Mouse (Mus musculus): ENCODE results near the gene Sema3f. TPM values are rescaled to one million over a fixed set of nuclear protein-coding genes. Genes with fewer than 3 reads are reported as not detected.

Sema3f gene
- polyA plus RNA-seq, 1 experiment from 2014 or later, result 6.2 TPM

DNA sequence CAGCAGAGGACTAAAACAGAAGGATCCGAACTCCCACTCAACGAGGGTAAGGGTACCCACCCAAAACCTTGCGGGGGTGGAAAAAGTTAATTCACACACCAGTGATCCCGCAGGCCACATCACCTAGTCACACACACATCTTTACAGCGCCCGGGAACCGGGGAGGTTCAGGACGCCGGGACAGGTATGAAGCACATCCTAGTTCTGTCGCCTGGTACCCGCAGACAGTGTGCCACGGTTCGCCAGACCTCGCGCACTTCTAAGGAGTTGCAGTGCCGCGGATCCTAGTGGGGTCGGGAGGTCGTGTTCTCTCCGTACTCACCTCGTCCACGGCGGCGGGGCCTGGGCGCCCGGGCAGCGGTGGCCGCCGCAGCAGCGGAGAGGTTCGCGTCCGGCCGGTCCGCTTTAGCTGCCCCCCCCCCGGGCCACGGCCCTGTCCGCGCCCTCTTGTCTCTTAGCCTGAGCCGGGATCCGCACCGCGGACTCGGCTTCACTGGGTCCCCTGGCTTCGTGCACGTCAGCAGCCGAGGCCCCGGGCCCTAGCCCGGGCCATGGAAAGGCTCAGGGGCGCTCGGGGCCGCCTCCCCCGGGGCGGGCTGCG lies 1.1 kb downstream of the Sema3f start:
- WGBS, result under 1% methylated on average over 51 of the region's 55 CpGs
- ATAC-seq (ENCODE audit: insufficient number of reproducible peaks, insufficient read depth, low FRiP score, low read depth), result no peak; the same call in 1 of the 2 replicates

DNA sequence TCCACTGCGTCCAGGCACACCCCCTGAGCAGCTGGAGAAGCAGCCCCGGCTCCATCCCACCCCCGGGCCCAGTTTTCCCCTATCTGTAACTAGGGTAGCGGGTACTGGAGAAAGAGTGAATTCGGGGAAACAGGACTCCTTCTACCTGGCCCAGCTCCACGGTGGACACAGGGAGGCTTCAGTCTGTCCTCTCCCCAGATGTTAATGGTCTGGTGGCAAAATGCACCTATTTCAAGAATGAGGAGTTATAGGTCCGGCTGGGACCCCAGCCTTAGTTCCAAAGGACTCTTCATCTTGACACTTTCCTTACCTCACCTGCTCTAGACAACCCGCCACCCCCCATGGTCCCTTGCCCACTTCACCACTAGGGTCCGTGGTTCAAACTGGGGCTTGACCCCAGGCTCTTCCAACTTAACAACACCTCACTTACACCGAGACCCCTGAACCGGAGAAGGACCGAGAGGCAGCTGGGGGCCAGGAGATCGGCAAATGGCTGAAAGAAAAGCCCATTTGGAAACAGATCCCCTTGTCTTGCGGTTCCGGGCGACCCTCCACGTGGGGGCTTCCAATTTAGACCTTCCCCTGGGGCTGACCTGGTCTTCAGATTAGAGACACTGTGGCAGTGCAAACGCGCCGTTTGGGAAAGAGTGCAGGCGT lies 1.7 kb downstream of the Sema3f start:
- peak overlapping the region; percentile 79 for H3K9ac ChIP-seq (ENCODE audit: low read length)
- peaks cover 45% of the 10 kb centered on the region for H3K27me3 ChIP-seq (ENCODE audit: control insufficient read depth, insufficient read depth, low read length)
- H3K9me3 ChIP-seq (ENCODE audit: control insufficient read depth, low read length), result no peaks in the 10 kb centered on the region
- peak overlapping the region; percentile 48 to 64 for H3K4me3 ChIP-seq (ENCODE audit: control insufficient read depth in 1 of 2, insufficient read depth in 1 of 2, low read depth in 1 of 2, low read length in 2 of 2)
- H3K4me2 ChIP-seq (ENCODE audit: low read length), result peak overlapping the region; percentile 98
- ATAC-seq (ENCODE audit: insufficient number of reproducible peaks, insufficient read depth, low FRiP score, low read depth), result no peak
- H3K27ac ChIP-seq (replicated peaks in 1 of 2; ENCODE audit: control insufficient read depth in 1 of 2, insufficient read depth in 1 of 2, low read depth in 2 of 2, low read length in 2 of 2), result no peak overlapping the region
- H3K4me1 ChIP-seq (ENCODE audit: control insufficient read depth in 2 of 2, insufficient read depth in 2 of 2, low read length in 2 of 2), result peaks cover 25 to 37% of the 10 kb centered on the region in 2 experiments
- 4% methylated on average over 21 of the region's 21 CpGs for WGBS
- H3K36me3 ChIP-seq (ENCODE audit: control insufficient read depth, insufficient read depth, low read length), result no peaks in the 10 kb centered on the region; the same call in 1 of the 2 replicates

More for the DNA sequence above, 1.1 kb downstream of the Sema3f start:
- H3K9ac ChIP-seq (ENCODE audit: low read length), result peak overlapping the region; percentile 79
- peak overlapping the region in 1 of 2 experiments; percentile 53; a peak in 1 of 4 replicates for H3K27ac ChIP-seq (replicated peaks in 1 of 2; ENCODE audit: control insufficient read depth in 1 of 2, insufficient read depth in 1 of 2, low read depth in 2 of 2, low read length in 2 of 2)
- H3K4me2 ChIP-seq (ENCODE audit: low read length), result peak overlapping the region; percentile 98
- peaks cover 28 to 43% of the 10 kb centered on the region in 2 experiments for H3K4me1 ChIP-seq (ENCODE audit: control insufficient read depth in 2 of 2, insufficient read depth in 2 of 2, low read length in 2 of 2)
- H3K4me3 ChIP-seq (ENCODE audit: control insufficient read depth in 1 of 2, insufficient read depth in 1 of 2, low read depth in 1 of 2, low read length in 2 of 2), result peak overlapping the region; percentile 48 to 64
- no peaks in the 10 kb centered on the region for H3K9me3 ChIP-seq (ENCODE audit: control insufficient read depth, low read length)
- H3K36me3 ChIP-seq (ENCODE audit: control insufficient read depth, insufficient read depth, low read length), result no peaks in the 10 kb centered on the region
- peaks cover 45% of the 10 kb centered on the region for H3K27me3 ChIP-seq (ENCODE audit: control insufficient read depth, insufficient read depth, low read length)

DNA sequence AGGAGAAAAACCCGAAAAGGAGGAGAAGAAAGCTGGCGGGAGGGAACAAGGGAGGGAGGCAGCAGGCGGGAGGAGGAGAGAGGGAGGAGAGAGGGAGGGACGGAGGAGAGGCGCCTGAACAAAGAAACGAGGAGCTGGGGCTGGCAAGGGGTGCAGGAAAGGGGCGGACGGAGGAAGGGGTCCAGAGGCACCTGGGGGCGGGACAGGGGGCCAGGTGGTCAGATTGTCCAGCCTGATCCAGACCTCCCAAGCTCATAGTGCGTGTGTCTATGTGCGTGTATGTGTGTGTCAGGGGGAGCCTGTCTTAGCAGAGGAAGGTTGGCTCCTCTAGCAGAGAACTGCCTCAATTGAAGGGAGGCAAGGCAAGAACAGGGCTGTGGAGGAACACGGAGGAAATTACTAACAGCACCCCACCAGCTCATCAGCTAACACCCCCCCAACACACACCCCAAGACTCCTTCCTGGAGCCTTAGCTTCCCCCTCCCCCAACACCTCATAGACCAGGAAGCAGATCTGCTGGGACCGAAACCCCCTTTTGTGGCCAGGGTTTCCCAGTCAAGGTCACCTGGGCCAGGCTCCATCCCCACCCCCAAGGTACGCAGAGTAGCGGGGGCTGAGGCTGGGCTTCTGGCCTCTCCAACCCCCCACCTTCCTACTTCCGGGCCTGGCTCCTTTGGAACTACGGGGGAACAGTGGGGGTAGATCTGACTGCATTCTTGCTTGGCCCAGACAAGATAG lies 2.4 kb downstream of the Sema3f start:
- no peak overlapping the region for H3K27ac ChIP-seq (replicated peaks in 1 of 2; ENCODE audit: control insufficient read depth in 1 of 2, insufficient read depth in 1 of 2, low read depth in 2 of 2, low read length in 2 of 2)
- H3K9ac ChIP-seq (ENCODE audit: low read length), result peak overlapping the region; percentile 79
- peaks cover 26 to 37% of the 10 kb centered on the region in 2 experiments for H3K4me1 ChIP-seq (ENCODE audit: control insufficient read depth in 2 of 2, insufficient read depth in 2 of 2, low read length in 2 of 2)
- peak overlapping the region; percentile 98 for H3K4me2 ChIP-seq (ENCODE audit: low read length)
- H3K9me3 ChIP-seq (ENCODE audit: control insufficient read depth, low read length), result no peaks in the 10 kb centered on the region
- 2% methylated on average over 17 of the region's 17 CpGs for WGBS
- ATAC-seq (ENCODE audit: insufficient number of reproducible peaks, insufficient read depth, low FRiP score, low read depth), result no peak
- H3K36me3 ChIP-seq (ENCODE audit: control insufficient read depth, insufficient read depth, low read length), result no peaks in the 10 kb centered on the region; the same call in 1 of the 2 replicates
- H3K4me3 ChIP-seq (ENCODE audit: control insufficient read depth in 1 of 2, insufficient read depth in 1 of 2, low read depth in 1 of 2, low read length in 2 of 2), result peak overlapping the region; percentile 48 to 64
- H3K27me3 ChIP-seq (ENCODE audit: control insufficient read depth, insufficient read depth, low read length), result peaks cover 45% of the 10 kb centered on the region

DNA sequence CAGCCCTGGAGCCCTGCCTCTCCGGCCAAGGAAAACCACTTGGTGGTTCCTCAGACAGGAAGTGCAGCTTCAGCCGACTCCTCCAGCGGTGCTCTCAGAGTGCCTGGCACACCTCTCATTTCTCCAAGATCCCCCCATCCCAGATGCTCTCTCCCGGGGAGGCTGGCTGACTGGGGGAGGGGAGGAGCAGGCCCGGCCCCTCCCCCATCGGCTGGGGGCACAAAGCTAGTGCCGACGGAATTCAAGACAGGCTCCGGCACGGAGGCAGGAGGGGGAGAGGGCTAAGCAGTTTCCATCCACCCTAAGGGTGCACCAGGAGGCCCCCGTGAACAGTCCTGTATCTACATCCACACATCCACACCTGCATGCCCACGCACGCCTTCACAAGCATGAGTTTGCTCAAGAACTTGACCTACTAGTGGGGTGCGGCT lies 3.5 kb downstream of the Sema3f start:
- Histone ChIP-seq H3K27ac (replicated peaks in 1 of 2; ENCODE audit: control insufficient read depth in 1 of 2, insufficient read depth in 1 of 2, low read depth in 2 of 2, low read length in 2 of 2) (no peak overlapping the region), H3K4me1 (ENCODE audit: control insufficient read depth in 2 of 2, insufficient read depth in 2 of 2, low read length in 2 of 2) (peaks cover 31 to 37% of the 10 kb centered on the region in 2 experiments), H3K4me3 (ENCODE audit: control insufficient read depth in 1 of 2, insufficient read depth in 1 of 2, low read depth in 1 of 2, low read length in 2 of 2) (peak overlapping the region; percentile 10 to 64; a peak in 1 of 4 replicates), H3K36me3 (ENCODE audit: control insufficient read depth, insufficient read depth, low read length) (no peaks in the 10 kb centered on the region; the same call in 1 of the 2 replicates), H3K9me3 (ENCODE audit: control insufficient read depth, low read length) (no peaks in the 10 kb centered on the region), H3K9ac (ENCODE audit: low read length) (peak overlapping the region; percentile 79), H3K27me3 (ENCODE audit: control insufficient read depth, insufficient read depth, low read length) (peaks cover 45% of the 10 kb centered on the region), H3K4me2 (ENCODE audit: low read length) (peak overlapping the region; percentile 98)
- ATAC-seq (ENCODE audit: insufficient number of reproducible peaks, insufficient read depth, low FRiP score, low read depth), result no peak
- 5% methylated on average over 14 of the region's 14 CpGs for WGBS

DNA sequence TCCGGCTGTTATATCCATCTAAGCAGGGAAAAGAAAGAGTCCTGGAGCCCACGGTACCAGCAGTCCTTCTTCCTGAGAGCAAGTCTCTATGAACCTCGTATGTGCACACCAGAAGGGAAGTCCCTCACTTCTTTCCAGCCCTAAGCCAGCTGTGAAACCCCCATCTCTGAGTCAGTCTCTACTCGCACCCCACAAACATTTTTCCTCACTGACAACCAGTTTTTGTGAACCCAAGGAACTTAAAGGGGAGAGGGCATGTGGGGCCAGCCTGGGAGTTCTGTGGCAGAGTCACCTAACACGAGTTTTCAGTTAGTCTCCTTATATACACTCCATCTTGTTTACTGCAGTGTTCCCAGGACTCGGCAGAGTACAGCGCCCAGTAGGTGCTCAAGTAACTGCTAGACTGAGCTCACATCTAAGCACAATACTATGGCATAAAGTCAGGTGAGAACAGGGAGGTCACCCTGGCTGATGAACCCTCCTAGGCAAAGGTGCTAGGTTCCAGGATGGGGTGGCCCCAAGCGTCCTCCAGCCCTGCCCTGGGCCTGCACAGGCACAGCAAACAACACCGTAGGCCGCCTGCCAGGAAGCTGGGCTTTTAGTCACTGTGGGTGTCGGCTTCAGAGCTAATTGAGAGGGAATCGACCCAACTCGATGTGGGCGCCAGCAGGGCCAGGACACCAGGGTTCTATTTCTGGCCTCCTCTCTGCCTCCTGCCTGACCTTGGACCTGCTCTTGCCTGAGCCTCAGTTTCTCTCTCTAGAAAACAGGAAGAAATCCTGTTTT lies 6.7 kb downstream of the Sema3f start:
- Histone ChIP-seq H3K4me3 (ENCODE audit: control insufficient read depth in 1 of 2, insufficient read depth in 1 of 2, low read depth in 1 of 2, low read length in 2 of 2) (no peak overlapping the region), H3K4me1 (ENCODE audit: control insufficient read depth in 2 of 2, insufficient read depth in 2 of 2, low read length in 2 of 2) (peaks cover 46 to 48% of the 10 kb centered on the region in 2 experiments), H3K4me2 (ENCODE audit: low read length) (no peak overlapping the region), H3K36me3 (ENCODE audit: control insufficient read depth, insufficient read depth, low read length) (peaks cover 3% of the 10 kb centered on the region; the same call in 1 of the 2 replicates), H3K27ac (replicated peaks in 1 of 2; ENCODE audit: control insufficient read depth in 1 of 2, insufficient read depth in 1 of 2, low read depth in 2 of 2, low read length in 2 of 2) (no peak overlapping the region), H3K27me3 (ENCODE audit: control insufficient read depth, insufficient read depth, low read length) (peaks cover 34% of the 10 kb centered on the region), H3K9ac (ENCODE audit: low read length) (no peak overlapping the region), H3K9me3 (ENCODE audit: control insufficient read depth, low read length) (no peaks in the 10 kb centered on the region)
- no peak for ATAC-seq (ENCODE audit: insufficient number of reproducible peaks, insufficient read depth, low FRiP score, low read depth)
- WGBS, result 50% methylated on average over 14 of the region's 14 CpGs

DNA sequence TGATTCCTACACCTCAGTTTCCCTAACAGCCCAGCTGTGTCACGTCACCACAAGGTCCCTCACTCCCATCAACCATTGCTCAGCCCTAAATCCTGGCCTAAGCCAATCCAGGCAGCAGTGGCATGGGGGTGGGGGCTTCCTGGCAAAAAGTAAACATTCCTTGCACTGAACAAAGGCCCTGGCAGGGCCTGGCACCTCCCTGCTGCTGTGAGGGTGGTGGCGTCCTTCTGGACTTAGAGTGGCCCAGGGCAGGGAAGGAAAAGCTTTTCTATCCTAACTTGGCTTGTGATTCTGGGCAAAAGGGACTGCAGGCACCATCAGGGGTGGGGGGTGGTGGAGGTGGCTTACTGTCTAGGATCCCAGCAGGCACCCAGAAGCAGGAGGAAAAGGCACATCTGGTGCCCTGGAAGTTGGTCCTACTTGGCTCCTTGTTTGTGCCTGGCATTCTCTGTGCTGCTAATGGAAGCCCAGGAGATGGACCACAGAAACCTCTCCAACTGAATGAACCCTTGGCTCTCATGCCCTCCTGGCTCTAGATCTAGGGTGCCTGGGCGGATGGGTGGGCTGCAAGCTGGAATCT lies 7.6 kb downstream of the Sema3f start:
- no peak overlapping the region for H3K4me2 ChIP-seq (ENCODE audit: low read length)
- peaks cover 46% of the 10 kb centered on the region in 2 experiments for H3K4me1 ChIP-seq (ENCODE audit: control insufficient read depth in 2 of 2, insufficient read depth in 2 of 2, low read length in 2 of 2)
- WGBS, result 73% methylated on average over 3 of the region's 3 CpGs
- no peak overlapping the region; the same call in 1 of the 2 replicates for H3K9ac ChIP-seq (ENCODE audit: low read length)
- no peak overlapping the region for H3K27ac ChIP-seq (replicated peaks in 1 of 2; ENCODE audit: control insufficient read depth in 1 of 2, insufficient read depth in 1 of 2, low read depth in 2 of 2, low read length in 2 of 2)
- H3K36me3 ChIP-seq (ENCODE audit: control insufficient read depth, insufficient read depth, low read length), result peaks cover 3% of the 10 kb centered on the region; the same call in 1 of the 2 replicates
- H3K4me3 ChIP-seq (ENCODE audit: control insufficient read depth in 1 of 2, insufficient read depth in 1 of 2, low read depth in 1 of 2, low read length in 2 of 2), result no peak overlapping the region
- no peaks in the 10 kb centered on the region for H3K9me3 ChIP-seq (ENCODE audit: control insufficient read depth, low read length)
- H3K27me3 ChIP-seq (ENCODE audit: control insufficient read depth, insufficient read depth, low read length), result peaks cover 25% of the 10 kb centered on the region
- no peak for ATAC-seq (ENCODE audit: insufficient number of reproducible peaks, insufficient read depth, low FRiP score, low read depth)

Data from heart, embryonic 14.5 days (tissue).